Mouse (Mus musculus): Measurements from ENCODE around the gene Zfp710.

- TF ChIP-seq TAL1 (IDR thresholded peaks at IDR 0.05; ENCODE audit: low read length) (no peak), GATA1 (IDR thresholded peaks at IDR 0.05; ENCODE audit: low read length) (no peak)
Measured at GRCm38 (mm10) chr7:80066675-80067455, 42.3 kb downstream of the Zfp710 start.
